ENCODE assay signal across 27 mouse cellular contexts in genomic region chr4:107438741-107439140, GRCm38 (mm10). TPM values are rescaled to one million over a fixed set of nuclear protein-coding genes. Genes with fewer than 3 reads are reported as not detected.
A peak's percentile ranks its signal among the peaks of the same experiment; 100 is the strongest.
DNase-seq lines count a peak whose midpoint lies in the region; ATAC-seq and TF ChIP-seq lines count a peak whose summit lies in the region.
"Had no signal": no experiment of that assay in that cellular context is flagged by ENCODE, and none has a peak within 500 bp of the region (broad histone marks: within the 10 kb centered on the region; RNA-seq: fewer than 3 reads in every experiment).

No protein-coding gene starts in this region.

- DNase-seq in embryonic facial prominence, embryonic 10.5 days (ENCODE audit: low spot score), result no peak
- peak; percentile 68 for DNase-seq in kidney, adult 2 months
- DNase-seq in limb, embryonic 10.5 days (ENCODE audit: low spot score), result no peak
- DNase-seq in left cerebral cortex, adult 2 months (ENCODE audit: extremely low spot score in 1 of 2, low spot score in 2 of 2), result no peak
- DNase-seq: adrenal gland, adult 8-10 months; adrenal gland, postnatal 25 days; cerebellum, adult 11-12 months; cerebellum, adult 8-10 months; cerebellum, postnatal 14 days; gastrocnemius, postnatal 25 days; heart, adult 18-20 months; heart, postnatal 10 days; heart, postnatal 36 days had no signal

- H3K4me3 ChIP-seq in embryonic facial prominence, embryonic 13.5 days, result peak overlapping the region; percentile 71
- no peak overlapping the region for H3K4me3 ChIP-seq in embryonic facial prominence, embryonic 10.5 days
- H3K4me3 ChIP-seq in kidney, adult 2 months (ENCODE audit: insufficient read depth, low read depth, low read length), result no peak overlapping the region
- H3K4me3 ChIP-seq in kidney, embryonic 14.5 days (ENCODE audit: low read length), result no peak overlapping the region
- no peak overlapping the region for H3K4me3 ChIP-seq in limb, embryonic 12.5 days (replicated peaks)
- H3K4me3 ChIP-seq in limb, embryonic 10.5 days, result no peak overlapping the region
- H3K4me3 ChIP-seq in left cerebral cortex, adult 2 months, result no peak overlapping the region
- H3K4me3 ChIP-seq in neural tube, embryonic 15.5 days (replicated peaks), result no peak overlapping the region
- H3K4me3 ChIP-seq: embryonic facial prominence, embryonic 12.5 days; erythroblast, embryonic 14.5 days; forebrain, embryonic 12.5 days; forebrain, embryonic 15.5 days; heart, embryonic 12.5 days; heart, embryonic 15.5 days; hindbrain, embryonic 10.5 days; hindbrain, embryonic 13.5 days had no signal

- H3K27ac ChIP-seq in embryonic facial prominence, embryonic 13.5 days, result peak overlapping the region; percentile 56
- H3K27ac ChIP-seq in embryonic facial prominence, embryonic 10.5 days (replicated peaks), result no peak overlapping the region
- peak overlapping the region; percentile 80 for H3K27ac ChIP-seq in kidney, adult 2 months (ENCODE audit: insufficient read depth, low read depth, low read length)
- no peak overlapping the region for H3K27ac ChIP-seq in kidney, embryonic 14.5 days (ENCODE audit: low read depth, low read length)
- no peak overlapping the region for H3K27ac ChIP-seq in limb, embryonic 12.5 days
- H3K27ac ChIP-seq in limb, embryonic 10.5 days, result no peak overlapping the region
- no peak overlapping the region for H3K27ac ChIP-seq in left cerebral cortex, adult 2 months
- H3K27ac ChIP-seq in neural tube, embryonic 15.5 days (replicated peaks), result no peak overlapping the region
- H3K27ac ChIP-seq: embryonic facial prominence, embryonic 12.5 days; forebrain, embryonic 12.5 days; forebrain, embryonic 15.5 days; heart, embryonic 15.5 days; hindbrain, embryonic 10.5 days; hindbrain, embryonic 13.5 days had no signal

- H3K36me3 ChIP-seq in embryonic facial prominence, embryonic 13.5 days, result no peaks in the 10 kb centered on the region
- no peaks in the 10 kb centered on the region for H3K36me3 ChIP-seq in embryonic facial prominence, embryonic 10.5 days (replicated peaks)
- no peaks in the 10 kb centered on the region for H3K36me3 ChIP-seq in kidney, adult 2 months (ENCODE audit: control insufficient read depth, insufficient read depth, low read length)
- no peaks in the 10 kb centered on the region for H3K36me3 ChIP-seq in kidney, embryonic 14.5 days (ENCODE audit: control insufficient read depth, insufficient read depth, low read length)
- no peaks in the 10 kb centered on the region for H3K36me3 ChIP-seq in limb, embryonic 12.5 days
- H3K36me3 ChIP-seq in limb, embryonic 10.5 days, result no peaks in the 10 kb centered on the region
- no peaks in the 10 kb centered on the region for H3K36me3 ChIP-seq in neural tube, embryonic 15.5 days
- H3K36me3 ChIP-seq: embryonic facial prominence, embryonic 12.5 days; forebrain, embryonic 12.5 days; forebrain, embryonic 15.5 days; heart, embryonic 12.5 days; heart, embryonic 15.5 days; hindbrain, embryonic 10.5 days; hindbrain, embryonic 13.5 days had no signal

- H3K9me3 ChIP-seq in embryonic facial prominence, embryonic 13.5 days, result no peaks in the 10 kb centered on the region
- H3K9me3 ChIP-seq in embryonic facial prominence, embryonic 10.5 days, result no peaks in the 10 kb centered on the region
- H3K9me3 ChIP-seq in kidney, embryonic 14.5 days (ENCODE audit: control insufficient read depth, low read length), result no peaks in the 10 kb centered on the region
- no peaks in the 10 kb centered on the region for H3K9me3 ChIP-seq in limb, embryonic 12.5 days
- no peaks in the 10 kb centered on the region for H3K9me3 ChIP-seq in limb, embryonic 10.5 days (replicated peaks)
- no peaks in the 10 kb centered on the region for H3K9me3 ChIP-seq in neural tube, embryonic 15.5 days (replicated peaks)
- H3K9me3 ChIP-seq: embryonic facial prominence, embryonic 12.5 days; forebrain, embryonic 12.5 days; forebrain, embryonic 15.5 days; heart, embryonic 12.5 days; heart, embryonic 15.5 days; hindbrain, embryonic 10.5 days; hindbrain, embryonic 13.5 days had no signal

- peaks cover 79% of the 10 kb centered on the region for H3K4me1 ChIP-seq in embryonic facial prominence, embryonic 13.5 days
- H3K4me1 ChIP-seq in embryonic facial prominence, embryonic 10.5 days, result peaks cover 71% of the 10 kb centered on the region
- peaks cover 14% of the 10 kb centered on the region; the same call in 1 of the 2 replicates for H3K4me1 ChIP-seq in kidney, adult 2 months (ENCODE audit: control insufficient read depth, insufficient read depth, low read length)
- peaks cover 28% of the 10 kb centered on the region for H3K4me1 ChIP-seq in kidney, embryonic 14.5 days (ENCODE audit: control insufficient read depth, insufficient read depth, low read length)
- H3K4me1 ChIP-seq in limb, embryonic 12.5 days (replicated peaks), result peaks cover 70% of the 10 kb centered on the region
- H3K4me1 ChIP-seq in limb, embryonic 10.5 days, result peaks cover 88% of the 10 kb centered on the region
- peaks cover 36% of the 10 kb centered on the region for H3K4me1 ChIP-seq in neural tube, embryonic 15.5 days

- TF ChIP-seq CTCF in kidney, adult 2 months (conservative IDR thresholded peaks at IDR 0.05; ENCODE audit: insufficient read depth, insufficient read length, low read depth, low read length), result no peak
- no peak for TF ChIP-seq CTCF in left cerebral cortex, adult 2 months (IDR thresholded peaks at IDR 0.05)

- no peak for TF ChIP-seq POLR2A in kidney, adult 2 months (IDR thresholded peaks at IDR 0.05; ENCODE audit: low read depth, low read length)

- no peak for ATAC-seq in embryonic facial prominence, embryonic 13.5 days (ENCODE audit: insufficient number of reproducible peaks, insufficient read depth, low FRiP score, low TSS enrichment, low read depth)
- no peak for ATAC-seq in kidney, embryonic 14.5 days (ENCODE audit: low FRiP score, low TSS enrichment)
- no peak for ATAC-seq in limb, embryonic 12.5 days (ENCODE audit: insufficient number of reproducible peaks, insufficient read depth, low FRiP score, low TSS enrichment, low read depth)
- ATAC-seq in neural tube, embryonic 15.5 days (ENCODE audit: low FRiP score), result no peak
- ATAC-seq: activated CD4-positive, CD25-positive, alpha-beta regulatory T cell, adult 4 months; forebrain, embryonic 15.5 days; hindbrain, embryonic 16.5 days had no signal

- peaks cover 52% of the 10 kb centered on the region for H3K27me3 ChIP-seq in embryonic facial prominence, embryonic 13.5 days
- peaks cover 100% of the 10 kb centered on the region for H3K27me3 ChIP-seq in embryonic facial prominence, embryonic 10.5 days (replicated peaks; ENCODE audit: low read depth, poor library complexity, severe bottlenecking)
- no peaks in the 10 kb centered on the region for H3K27me3 ChIP-seq in kidney, adult 2 months (replicated peaks; ENCODE audit: control insufficient read depth, insufficient read depth, low read length)
- peaks cover 64% of the 10 kb centered on the region for H3K27me3 ChIP-seq in kidney, embryonic 14.5 days (ENCODE audit: control insufficient read depth, insufficient read depth, low read length)
- H3K27me3 ChIP-seq in limb, embryonic 12.5 days, result peaks cover 77% of the 10 kb centered on the region
- H3K27me3 ChIP-seq in limb, embryonic 10.5 days (ENCODE audit: low read depth, poor library complexity, severe bottlenecking), result peaks cover 90% of the 10 kb centered on the region
- peaks cover 49% of the 10 kb centered on the region for H3K27me3 ChIP-seq in neural tube, embryonic 15.5 days (replicated peaks)

- peak overlapping the region; percentile 92 for H3K4me2 ChIP-seq in embryonic facial prominence, embryonic 13.5 days
- H3K4me2 ChIP-seq in kidney, embryonic 14.5 days (replicated peaks; ENCODE audit: low read depth, low read length), result no peak overlapping the region
- 0 out of 2 replicates have a peak overlapping the region, but pooled peaks have one; percentile 1 for H3K4me2 ChIP-seq in limb, embryonic 12.5 days
- H3K4me2 ChIP-seq in neural tube, embryonic 15.5 days, result no peak overlapping the region
- H3K4me2 ChIP-seq: forebrain, embryonic 12.5 days; forebrain, embryonic 15.5 days; heart, embryonic 12.5 days; heart, embryonic 15.5 days; hindbrain, embryonic 13.5 days had no signal

- 50% methylated on average over 8 of the region's 8 CpGs for WGBS in embryonic facial prominence, embryonic 13.5 days
- WGBS in embryonic facial prominence, embryonic 10.5 days, result 88% methylated on average over 8 of the region's 8 CpGs
- 65% methylated on average over 8 of the region's 8 CpGs for WGBS in kidney, adult 2 months
- WGBS in kidney, embryonic 14.5 days, result 68% methylated on average over 8 of the region's 8 CpGs
- WGBS in limb, embryonic 12.5 days, result 69% methylated on average over 8 of the region's 8 CpGs
- 80% methylated on average over 8 of the region's 8 CpGs for WGBS in limb, embryonic 10.5 days
- WGBS in neural tube, embryonic 15.5 days, result 80% methylated on average over 8 of the region's 8 CpGs

- intact Hi-C loops in left cerebral cortex, adult 2 months (cut with DNase I), result no loop called here

- peak overlapping the region; percentile 53 for H3K9ac ChIP-seq in embryonic facial prominence, embryonic 13.5 days
- no peak overlapping the region for H3K9ac ChIP-seq in kidney, embryonic 14.5 days (ENCODE audit: low read depth, low read length)
- no peak overlapping the region for H3K9ac ChIP-seq in limb, embryonic 12.5 days (replicated peaks)
- H3K9ac ChIP-seq in neural tube, embryonic 15.5 days (replicated peaks), result no peak overlapping the region
- H3K9ac ChIP-seq: embryonic facial prominence, embryonic 12.5 days; forebrain, embryonic 12.5 days; forebrain, embryonic 15.5 days; heart, embryonic 12.5 days; heart, embryonic 15.5 days; hindbrain, embryonic 13.5 days had no signal

RNA-seq across cellular contexts. Expression of gene Glis1, which starts 4.3 kb away (rescaled TPM):
- 55.8 and 60.4 TPM in 2 replicates for polyA plus RNA-seq in embryonic facial prominence, embryonic 13.5 days (2015; fragmentation: Nextera tagmentation; extraction: Ambion mirVana)
- polyA plus RNA-seq in embryonic facial prominence, embryonic 10.5 days (2016; fragmentation: Nextera tagmentation; extraction: Ambion mirVana), result 3.7 and 7.3 TPM in 2 replicates
- polyA plus RNA-seq in kidney, adult 2 months (2012; rRNA removed), result 15.2 and 19.7 TPM in 2 replicates
- 4.0 and 4.3 TPM in 2 replicates for polyA plus RNA-seq in kidney, embryonic 14.5 days (2014; fragmentation: Nextera tagmentation; extraction: Ambion mirVana)
- 12.0 and 13.4 TPM in 2 replicates for polyA plus RNA-seq in limb, embryonic 12.5 days (2016; fragmentation: Nextera tagmentation; extraction: Ambion mirVana)
- polyA plus RNA-seq in limb, embryonic 10.5 days (2016; fragmentation: Nextera tagmentation; extraction: Ambion mirVana), result 5.1 and 9.9 TPM in 2 replicates
- total RNA-seq in left cerebral cortex, adult 2 months (2021), result 1 to 10 TPM; 1.5 to 2.9 TPM
- 3.8 and 5.5 TPM in 2 replicates for polyA plus RNA-seq in neural tube, embryonic 15.5 days (2015; fragmentation: Nextera tagmentation; extraction: Ambion mirVana)
- total RNA-seq: gastrocnemius, postnatal 25 days had no signal
- polyA plus RNA-seq: activated CD4-positive, CD25-positive, alpha-beta regulatory T cell, adult 4 months had no signal

Comparison
In these comparisons a context has a peak if more than half of its experiments do, and no peak if none do; other contexts are left out.
1. H3K27ac ChIP-seq: peak in embryonic facial prominence, embryonic 13.5 days (single experiment) and kidney, adult 2 months (single experiment); none in embryonic facial prominence, embryonic 10.5 days (single experiment), kidney, embryonic 14.5 days (single experiment), limb, embryonic 12.5 days (single experiment), limb, embryonic 10.5 days (single experiment), left cerebral cortex, adult 2 months (single experiment) and neural tube, embryonic 15.5 days (single experiment).
2. H3K4me2 ChIP-seq: peak in embryonic facial prominence, embryonic 13.5 days (single experiment) and limb, embryonic 12.5 days (single experiment); none in kidney, embryonic 14.5 days (single experiment) and neural tube, embryonic 15.5 days (single experiment).